Mouse (Mus musculus): ENCODE data around the gene Adh6a.

DNA sequence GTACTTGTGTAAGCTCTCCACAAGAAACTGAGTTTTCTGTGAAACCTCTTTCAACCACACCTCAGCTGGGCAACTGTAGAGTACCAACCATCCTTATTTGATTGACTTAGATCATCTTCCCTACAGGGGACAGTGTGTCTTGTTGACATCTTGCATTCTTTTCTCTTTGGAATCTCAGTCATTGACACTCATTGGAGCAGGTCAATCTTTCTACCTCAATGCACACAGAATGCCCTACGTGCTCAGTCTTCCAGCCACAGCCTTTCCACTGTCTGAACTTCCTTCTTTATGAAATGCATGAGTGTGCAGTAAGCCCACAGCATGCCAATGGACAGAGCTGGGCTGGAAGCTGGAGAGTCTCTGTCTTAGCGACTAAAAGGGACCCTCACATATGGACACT, 22.4 kb upstream of the Adh6a start:
- TF ChIP-seq CTCF (IDR thresholded peaks at IDR 0.05; ENCODE audit: low read depth) (no peak), EP300 (IDR thresholded peaks at IDR 0.05; ENCODE audit: low read depth) (no peak)
